Mouse (Mus musculus) liver, embryonic 14.5 days (tissue): ENCODE data around the gene Gprc5d. TPM values are rescaled to one million over a fixed set of nuclear protein-coding genes. Genes with fewer than 3 reads are reported as not detected.

Source experiments
- ATAC-seq: fragments of 200-750 bp; cut with Nextera tagmentation; 2 replicates; pipeline ENCODE4 v1.8.0; 2017; ENCODE audit warnings: moderate number of reproducible peaks, mild to moderate bottlenecking, moderate library complexity; ENCODE audit not compliant: insufficient read depth
- DNase-seq, 3 experiments: peaks; one replicate each; pipeline ENCODE4 v3.0.0-alpha.2; 2012 to 2013; ENCODE audit warnings: low read depth in 3 of 3, low spot score in 3 of 3
- H3K27ac ChIP-seq: fragments of 300-500 bp; sonication (generic); 2 replicates; pipeline ENCODE4 v1.5.1; 2014; ENCODE audit warnings: moderate library complexity, mild to moderate bottlenecking, control low read depth, inconsistent platforms
- H3K27me3 ChIP-seq: fragments of 300-500 bp; sonication (generic); 2 replicates; pipeline ENCODE4 v1.6.1; 2014; ENCODE audit warnings: mild to moderate bottlenecking, low read length, moderate library complexity; ENCODE audit not compliant: control insufficient read depth, insufficient read depth
- H3K36me3 ChIP-seq: fragments of 300-500 bp; sonication (generic); replicated peaks from 2 replicates; pipeline ENCODE4 v1.6.1; 2014; ENCODE audit warnings: low read depth; ENCODE audit not compliant: control insufficient read depth, insufficient read depth
- H3K4me1 ChIP-seq, 2 experiments: fragments of 200-500 bp in 1 of 2; fragments of 300-500 bp in 1 of 2; sonication (generic) in 1 of 2; replicated peaks; 2 replicates each; pipeline ENCODE4 v1.6.1; 2012 to 2014; ENCODE audit warnings: antibody characterized with exemption in 1 of 2, inconsistent platforms in 1 of 2, low read length in 1 of 2; ENCODE audit not compliant: control insufficient read depth in 2 of 2, insufficient read depth in 2 of 2
- H3K4me2 ChIP-seq: fragments of 300-500 bp; sonication (generic); 2 replicates; pipeline ENCODE4 v1.6.1; 2014; ENCODE audit warnings: low read depth, mild to moderate bottlenecking, control low read depth, moderate library complexity
- H3K4me3 ChIP-seq, 2 experiments: fragments of 200-500 bp in 1 of 2; fragments of 300-500 bp in 1 of 2; sonication (generic) in 1 of 2; 2 replicates each; pipeline ENCODE4 v1.5.1; 2012 to 2014; ENCODE audit warnings: low read depth in 2 of 2, low read length in 2 of 2, mild to moderate bottlenecking in 2 of 2, control low read depth in 1 of 2, inconsistent platforms in 1 of 2, moderate library complexity in 1 of 2; ENCODE audit not compliant: insufficient read depth in 1 of 2
- H3K9ac ChIP-seq: fragments of 300-500 bp; sonication (generic); replicated peaks from 2 replicates; pipeline ENCODE4 v1.6.1; 2014; ENCODE audit warnings: mild to moderate bottlenecking, control low read depth, moderate library complexity
- H3K9me3 ChIP-seq: fragments of 300-500 bp; sonication (generic); 2 replicates; pipeline ENCODE4 v1.6.1; 2016; ENCODE audit warnings: low read length, mixed read lengths; ENCODE audit not compliant: control insufficient read depth
- CTCF ChIP-seq: IDR thresholded peaks from 2 replicates; pipeline ENCODE4 v1.5.1; 2016; ENCODE audit warnings: antibody characterized with exemption, low read depth, control low read depth
- EP300 ChIP-seq: IDR thresholded peaks from 2 replicates; pipeline ENCODE4 v1.6.1; 2016; ENCODE audit warnings: antibody characterized with exemption, low read depth
- WGBS: fragments of 180-500 bp; shearing (Covaris S2); extraction: QIAGEN DNeasy Blood & Tissue Kit; methylation state at CpG from one replicate; pipeline ENCODE4 v1.1.7; 2014; ENCODE audit not compliant: insufficient replicate concordance; 5-methylcytosine and 5-hydroxymethylcytosine counted together
- polyA plus RNA-seq, 2 experiments: library from polyadenylated mRNA; depleted of rRNA in 1 of 2; stranded (reverse) in 1 of 2; unstranded in 1 of 2; fragments of >200 nt; fragmentation: Nextera tagmentation in 1 of 2; extraction: Ambion mirVana in 1 of 2; gene quantifications; 2 replicates each; pipeline versions ENCODE4 v1.2.1 to v1.2.3; 2012 to 2014

Gprc5d gene
- polyA plus RNA-seq, 2 experiments: 0.28 TPM; not detected in 1

- peaks cover 39 to 47% of the 10 kb centered on the region in 2 experiments for H3K4me1 ChIP-seq
- no peak for TF ChIP-seq CTCF
- peak; percentile 48 for TF ChIP-seq EP300
These were observed 44.8 kb upstream of the Gprc5d start for GRCm38 (mm10) chr6:135162861-135163260.

GRCm38 (mm10) chr6:135162311-135162710 lies 44.2 kb upstream of the Gprc5d start:
- no peak for TF ChIP-seq EP300
- TF ChIP-seq CTCF: no peak
- Histone ChIP-seq H3K4me3 (no peak overlapping the region), H3K9ac (peak overlapping the region; percentile 31), H3K9me3 (no peaks in the 10 kb centered on the region), H3K4me2 (peak overlapping the region; percentile 56; the same call in 1 of the 2 replicates), H3K36me3 (peaks cover 34% of the 10 kb centered on the region), H3K27ac (no peak overlapping the region), H3K27me3 (no peaks in the 10 kb centered on the region), H3K4me1 (peaks cover 39 to 50% of the 10 kb centered on the region in 2 experiments)
- DNase-seq: no peak
- 85% methylated on average over 3 of the region's 3 CpGs for WGBS
- no peak for ATAC-seq

More at GRCm38 (mm10) chr6:135162861-135163260, 44.8 kb upstream of the Gprc5d start:
- Histone ChIP-seq H3K27ac (peak overlapping the region; percentile 0; the same call in 1 of the 2 replicates), H3K4me2 (peak overlapping the region; percentile 56), H3K9ac (peak overlapping the region; percentile 57), H3K36me3 (peaks cover 34% of the 10 kb centered on the region), H3K27me3 (no peaks in the 10 kb centered on the region), H3K4me3 (0 out of 4 replicates have a peak overlapping the region, but pooled peaks of 1 of the 2 experiments have one; percentile 12), H3K9me3 (no peaks in the 10 kb centered on the region)
- WGBS: 17% methylated on average over 4 of the region's 4 CpGs
- ATAC-seq (no peak), DNase-seq (no peak)

- TF ChIP-seq EP300: no peak
- TF ChIP-seq CTCF: no peak
- Histone ChIP-seq H3K27me3 (no peaks in the 10 kb centered on the region), H3K27ac (no peak overlapping the region), H3K36me3 (peaks cover 34% of the 10 kb centered on the region), H3K4me3 (no peak overlapping the region), H3K9ac (no peak overlapping the region), H3K9me3 (no peaks in the 10 kb centered on the region), H3K4me2 (no peak overlapping the region), H3K4me1 (peaks cover 36 to 53% of the 10 kb centered on the region in 2 experiments)
- ATAC-seq (no peak), DNase-seq (no peak)
- WGBS: 45% methylated on average over 4 of the region's 4 CpGs
These were observed 43.3 kb upstream of the Gprc5d start for GRCm38 (mm10) chr6:135161356-135161755.

GRCm38 (mm10) chr6:135158509-135158908 lies 40.4 kb upstream of the Gprc5d start:
- no peak for ATAC-seq
- peaks cover 15 to 32% of the 10 kb centered on the region in 2 experiments for H3K4me1 ChIP-seq

GRCm38 (mm10) chr6:135157496-135157895 lies 39.4 kb upstream of the Gprc5d start:
- peaks cover 39% of the 10 kb centered on the region for H3K36me3 ChIP-seq
- no peak overlapping the region for H3K4me3 ChIP-seq
- H3K27me3 ChIP-seq: no peaks in the 10 kb centered on the region
- ATAC-seq (0 out of 2 replicates have a peak, but pooled peaks have one; percentile 17), DNase-seq (no peak)
- 0 out of 2 replicates have a peak overlapping the region, but pooled peaks have one; percentile 9 for H3K9ac ChIP-seq
- H3K9me3 ChIP-seq: no peaks in the 10 kb centered on the region
- WGBS: 65% methylated on average over 4 of the region's 4 CpGs
- peaks cover 5 to 22% of the 10 kb centered on the region in 2 experiments; a peak in 3 of 4 replicates for H3K4me1 ChIP-seq
- TF ChIP-seq CTCF: peak; percentile 34; the same call in 1 of the 2 replicates
- no peak for TF ChIP-seq EP300
- no peak overlapping the region for H3K27ac ChIP-seq
- H3K4me2 ChIP-seq: no peak overlapping the region

More at GRCm38 (mm10) chr6:135158509-135158908, 40.4 kb upstream of the Gprc5d start:
- no peak for DNase-seq
- Histone ChIP-seq H3K9ac (no peak overlapping the region), H3K9me3 (no peaks in the 10 kb centered on the region), H3K4me3 (no peak overlapping the region), H3K27ac (no peak overlapping the region), H3K4me2 (no peak overlapping the region), H3K36me3 (peaks cover 39% of the 10 kb centered on the region), H3K27me3 (no peaks in the 10 kb centered on the region)
- 76% methylated on average over 4 of the region's 4 CpGs for WGBS
- no peak for TF ChIP-seq EP300
- 0 out of 2 replicates have a peak, but pooled peaks have one; percentile 11 for TF ChIP-seq CTCF
